Mouse (Mus musculus) ES-E14 (cell line): ENCODE measurements around the gene Wrb.

Experiments used
- CHD2 ChIP-seq: IDR thresholded peaks from 2 replicates; pipeline ENCODE4 v1.6.1; 2014; ENCODE audit warnings: mild to moderate bottlenecking, low read depth, low read length, inconsistent platforms
- HCFC1 ChIP-seq: IDR thresholded peaks from 2 replicates; pipeline ENCODE4 v1.6.1; 2012; ENCODE audit warnings: low read length, inconsistent platforms, borderline replicate concordance; ENCODE audit not compliant: insufficient read depth
- MAFK ChIP-seq: IDR thresholded peaks from 2 replicates; pipeline ENCODE4 v1.6.1; 2014; ENCODE audit warnings: mild to moderate bottlenecking, low read depth, low read length, inconsistent platforms; ENCODE audit not compliant: insufficient read depth
- ZC3H11A ChIP-seq: IDR thresholded peaks from 2 replicates; pipeline ENCODE4 v1.6.1; 2012; ENCODE audit warnings: low read depth, mild to moderate bottlenecking, inconsistent platforms, low read length, borderline replicate concordance
- ZNF384 ChIP-seq: IDR thresholded peaks from 2 replicates; pipeline ENCODE4 v1.6.1; 2012; ENCODE audit warnings: low read depth, low read length, inconsistent platforms

GRCm38 (mm10) chr16:96199913-96200701, 54.9 kb downstream of the Wrb start, which contains the start of gene Sh3bgr:
- TF ChIP-seq ZNF384 (no peak), CHD2 (no peak), ZC3H11A (no peak), MAFK (no peak), HCFC1 (no peak)
